Mouse (Mus musculus) heart, postnatal 4 days (tissue): ENCODE measurements at regions not wholly inside any gene's neighbourhood (a gene's known extent, or its start where the extent isn't known, plus 50 kb on each side); places are given as distances from the start of the nearest gene placed in this dataset.

Experiments used
- DNase-seq: peaks from one replicate; pipeline ENCODE4 v3.0.0; 2021

DNA sequence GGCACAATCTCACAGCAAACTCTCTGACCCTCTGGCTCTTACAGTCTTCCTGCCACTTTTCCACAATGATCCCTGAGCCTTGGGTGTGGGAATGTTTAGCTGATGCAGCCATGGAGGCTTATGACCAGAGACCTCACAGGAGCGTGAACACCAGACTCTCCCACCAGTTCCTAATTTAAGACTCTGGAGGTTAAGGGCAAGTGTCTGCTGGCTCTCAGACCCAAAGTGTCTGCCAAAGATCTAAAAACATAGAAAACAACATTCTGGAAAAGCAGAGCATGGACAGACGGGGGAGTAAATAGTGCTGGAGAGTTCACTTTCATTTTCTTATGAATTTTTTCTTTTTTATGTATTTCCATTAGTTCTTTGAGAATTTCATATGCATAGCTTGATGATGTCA is 440.7 kb downstream of the Adam3 start:
- no peak for DNase-seq

DNA sequence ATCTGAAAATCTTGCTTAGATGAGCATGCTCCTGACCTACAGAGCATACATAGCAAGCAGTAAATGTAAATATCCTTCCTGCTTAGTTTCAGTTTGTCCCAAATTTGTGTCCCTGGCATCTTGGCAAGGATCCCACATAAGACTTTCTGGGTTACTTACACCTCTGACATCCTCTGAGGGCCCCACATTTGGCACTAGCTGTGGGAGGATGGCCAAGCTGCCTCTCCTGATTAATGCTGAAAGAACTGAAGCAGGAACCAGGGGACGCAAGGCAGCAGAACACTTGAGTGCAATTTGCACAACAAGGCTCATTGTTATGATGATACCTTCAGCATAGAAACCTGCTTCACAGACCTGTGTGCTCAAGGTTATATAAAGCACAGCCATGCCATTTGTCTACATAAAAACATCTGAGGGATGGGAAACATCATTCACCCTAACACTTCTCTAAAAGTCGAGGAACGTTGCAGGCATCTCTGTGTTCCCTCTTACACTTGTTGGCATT is 441.7 kb downstream of the Adam3 start:
- no peak for DNase-seq

DNA sequence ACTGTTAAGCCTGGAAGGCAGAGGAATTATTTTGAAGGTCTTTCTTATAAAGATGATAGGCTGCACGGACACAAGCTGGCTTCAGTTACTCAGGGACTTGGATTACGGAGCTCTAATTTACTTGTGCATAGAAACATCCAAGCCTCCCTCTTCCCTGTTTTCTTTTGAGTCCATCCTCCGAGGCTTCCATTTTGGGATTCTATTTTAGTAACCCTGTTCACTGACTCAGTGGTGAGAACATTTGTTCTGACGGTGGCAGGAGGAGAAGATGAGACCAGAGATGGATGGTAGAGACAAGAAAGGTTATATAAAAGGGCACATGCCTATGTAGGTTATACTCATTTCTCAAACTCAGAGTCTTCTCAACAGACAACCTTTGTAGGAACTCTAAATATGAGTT is 445.4 kb downstream of the Adam3 start:
- DNase-seq = no peak

DNA sequence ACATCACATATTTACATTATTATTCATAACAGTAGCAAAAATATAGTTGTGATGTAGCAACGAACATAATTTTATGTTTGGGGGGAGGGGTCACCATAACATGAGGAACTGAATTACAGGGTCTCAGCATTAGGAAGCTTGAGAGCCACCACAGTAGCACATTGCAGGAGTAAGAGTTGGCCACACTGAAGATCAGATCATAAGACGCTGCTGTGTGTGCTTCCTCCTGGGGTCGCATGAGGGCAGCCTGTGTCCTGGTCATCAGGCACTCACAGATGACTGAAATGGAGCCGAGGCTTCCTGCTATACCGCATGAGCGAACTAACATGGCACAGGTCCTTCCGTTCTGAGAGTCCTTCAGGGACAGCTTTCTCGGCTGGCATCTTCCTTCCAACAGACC is 447.3 kb downstream of the Adam3 start:
- peak; percentile 14 for DNase-seq

DNA sequence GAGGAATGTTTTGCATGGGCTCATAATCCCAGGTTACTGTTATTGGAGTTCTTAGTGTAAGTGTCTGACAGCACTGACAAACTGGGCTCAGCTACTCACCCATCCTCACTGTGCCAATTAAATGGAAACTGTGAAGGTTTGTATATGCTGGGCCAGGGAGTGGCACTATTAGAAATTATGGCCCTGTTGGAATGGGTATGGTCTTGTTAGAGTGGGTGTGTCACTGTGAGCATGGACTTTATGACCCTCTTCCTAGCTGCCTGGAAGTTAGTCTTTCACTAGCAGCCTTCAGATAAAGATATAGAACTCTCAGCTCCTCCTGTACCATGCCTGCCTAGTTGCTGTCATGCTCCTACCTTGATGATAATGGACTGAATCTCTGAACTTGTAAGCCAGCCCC is 464.3 kb downstream of the Adam3 start:
- DNase-seq = no peak

DNA sequence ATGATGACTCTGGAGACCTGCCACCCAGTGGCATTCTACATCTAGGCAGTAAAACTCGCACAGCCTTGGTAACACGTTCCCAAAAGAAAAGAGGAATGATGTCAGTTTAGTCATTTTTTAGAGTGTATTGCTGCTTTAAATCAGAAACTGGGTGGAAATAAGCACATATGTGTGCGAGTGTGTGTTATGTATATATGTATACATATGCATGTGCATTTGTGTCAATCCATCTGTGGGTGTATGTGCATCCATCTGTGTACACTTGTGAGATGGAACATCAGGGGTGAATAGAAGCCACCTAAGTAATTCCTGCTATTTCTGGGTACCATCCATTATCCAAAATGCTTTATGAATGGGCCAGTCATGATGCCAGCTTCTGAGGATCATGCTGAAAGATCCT is 467.0 kb downstream of the Adam3 start:
- no peak for DNase-seq

DNA sequence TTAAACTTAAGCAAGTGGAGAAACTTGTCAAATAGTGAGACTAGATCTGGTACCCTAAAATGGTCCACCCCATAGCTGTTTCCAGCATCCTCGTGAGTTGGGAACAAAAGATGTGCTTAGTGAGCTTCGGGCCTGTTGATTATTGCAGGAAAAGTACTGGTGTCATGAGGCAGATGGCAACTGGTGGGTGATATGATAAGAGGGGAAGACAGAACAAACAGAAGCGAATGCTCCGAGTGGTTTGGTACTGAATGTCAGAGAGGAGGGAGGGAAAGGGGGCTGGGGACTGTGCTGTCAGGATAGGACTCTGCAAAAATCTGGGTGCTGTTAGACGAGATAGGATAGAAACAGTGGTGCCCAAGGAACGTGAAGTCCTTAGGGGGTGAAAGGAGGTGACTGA is 483.4 kb downstream of the Adam3 start:
- DNase-seq = no peak

DNA sequence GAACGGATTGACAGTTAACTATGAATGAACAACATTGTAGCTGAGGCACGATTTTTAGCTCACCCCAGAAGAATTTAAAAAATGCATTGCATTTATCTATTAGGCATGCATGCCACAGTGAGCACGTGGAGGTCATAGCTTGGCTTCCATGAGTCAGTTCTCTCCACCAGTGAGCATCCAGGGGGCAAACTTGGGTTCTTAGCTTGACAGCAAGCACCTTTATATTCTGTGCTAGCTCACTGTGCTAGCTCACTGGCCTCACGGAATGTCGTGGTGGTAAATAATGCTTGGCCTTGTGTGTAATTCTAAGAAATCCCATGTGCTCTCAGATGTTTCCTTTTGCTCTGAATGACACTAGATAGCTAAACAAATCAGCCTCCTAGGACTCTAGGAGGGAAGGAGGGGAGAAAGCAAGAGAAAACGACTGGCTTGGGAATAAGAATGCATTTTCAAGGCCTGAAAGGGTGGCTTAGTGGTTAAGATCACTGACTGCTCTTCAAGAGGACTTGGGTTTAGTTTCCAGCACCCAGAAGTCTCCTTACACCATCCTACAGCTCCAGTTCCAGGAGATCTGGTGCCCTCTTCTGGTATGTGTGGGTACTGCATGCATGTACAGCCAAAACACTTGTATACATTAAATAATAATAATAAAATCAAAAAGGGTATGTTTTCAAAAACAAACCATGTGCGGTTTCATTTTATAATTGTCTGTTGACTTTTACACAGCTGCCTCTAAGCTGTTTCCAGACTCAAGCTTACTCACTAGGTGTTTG is 485.3 kb downstream of the Adam3 start:
- no peak for DNase-seq

DNA sequence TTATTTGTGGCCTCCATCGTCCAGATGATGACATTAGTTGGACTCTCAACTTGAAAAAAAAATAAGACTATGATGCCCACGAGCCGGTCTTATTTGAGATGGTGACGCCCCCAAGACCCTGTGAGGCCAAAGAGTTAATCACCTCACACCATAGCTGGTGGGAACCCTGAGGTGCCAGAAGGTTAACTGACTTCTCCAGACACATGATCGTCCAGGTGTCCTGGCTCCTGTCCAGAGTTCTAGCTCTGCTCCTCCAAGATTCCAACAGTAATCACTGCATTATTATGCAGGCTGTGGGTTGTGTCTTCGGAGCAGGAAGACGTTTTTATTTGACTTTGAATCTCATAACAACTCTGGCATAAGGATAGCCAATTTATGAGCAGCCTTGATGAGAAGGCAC is 490.7 kb downstream of the Adam3 start:
- DNase-seq = no peak

DNA sequence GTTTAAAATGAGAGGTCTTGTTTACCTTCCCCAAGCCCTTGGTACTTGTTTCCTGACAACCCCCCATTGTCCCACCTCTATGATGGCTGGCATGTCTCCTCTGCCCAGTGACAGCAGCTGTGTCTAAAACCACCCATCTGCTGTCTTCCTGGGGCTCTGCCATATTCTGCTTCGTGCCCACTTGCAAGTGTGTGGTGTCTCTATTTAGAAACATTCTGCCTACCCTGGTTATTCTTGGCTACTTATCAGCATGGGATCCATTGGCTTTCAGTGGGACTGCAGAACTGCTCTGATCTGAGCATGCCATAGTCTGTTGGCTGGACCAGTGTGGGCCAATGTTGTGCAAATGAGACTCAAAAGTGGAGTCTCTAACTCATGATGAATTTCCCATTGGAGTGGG is 497.5 kb downstream of the Adam3 start:
- DNase-seq = no peak

DNA sequence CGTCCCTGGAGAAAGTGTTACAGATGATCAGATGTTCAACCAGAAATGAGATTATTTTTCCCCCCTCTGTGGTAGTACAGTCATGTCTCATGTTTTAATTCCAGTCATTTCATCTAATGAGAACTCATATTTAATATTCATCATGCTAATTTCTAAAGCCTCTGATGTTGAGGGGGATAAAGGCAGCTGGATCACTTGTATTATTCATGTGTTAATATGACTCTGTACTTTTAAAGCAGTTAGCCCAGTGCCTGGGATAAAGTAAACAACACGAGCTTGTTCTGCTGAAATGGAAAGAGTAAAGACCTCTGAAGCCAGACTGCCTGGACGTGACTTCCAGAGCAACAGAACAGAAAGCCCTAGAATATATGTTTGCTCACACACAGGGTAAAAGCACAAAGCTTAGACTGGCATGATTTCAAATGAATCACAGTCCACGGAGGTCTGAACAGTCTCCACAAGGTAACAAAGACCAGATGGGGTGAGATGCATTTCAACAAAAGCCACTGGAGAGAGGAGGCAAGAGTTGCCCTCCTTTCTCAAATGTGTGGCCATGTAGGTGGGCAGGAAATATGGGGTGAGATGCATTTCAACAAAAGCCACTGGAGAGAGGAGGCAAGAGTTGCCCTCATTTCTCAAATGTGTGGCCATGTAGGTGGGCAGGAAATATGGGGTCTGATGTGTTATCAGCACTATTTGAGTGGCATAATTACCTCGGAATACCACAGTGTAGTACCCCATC is 498.1 kb downstream of the Adam3 start:
- no peak for DNase-seq

DNA sequence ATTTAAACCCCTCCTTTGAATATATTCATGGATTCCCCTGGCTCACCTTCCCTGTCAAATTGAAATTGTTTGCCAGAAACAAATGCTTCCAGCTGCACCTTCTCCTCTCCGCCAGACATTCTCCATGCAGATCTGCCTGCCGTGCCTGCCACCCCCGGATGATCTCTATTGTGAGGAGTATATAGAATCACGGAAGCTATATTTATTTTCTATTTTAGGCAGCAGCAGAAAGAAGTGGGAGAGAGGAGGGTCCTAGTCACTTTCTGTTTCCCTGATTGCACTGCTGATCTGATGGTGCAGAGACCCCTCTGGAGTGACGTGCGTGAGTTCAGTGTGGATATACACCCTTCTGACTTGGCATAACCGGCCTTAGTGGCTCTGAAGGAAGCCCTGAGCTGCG is 505.4 kb downstream of the Adam3 start:
- no peak for DNase-seq

DNA sequence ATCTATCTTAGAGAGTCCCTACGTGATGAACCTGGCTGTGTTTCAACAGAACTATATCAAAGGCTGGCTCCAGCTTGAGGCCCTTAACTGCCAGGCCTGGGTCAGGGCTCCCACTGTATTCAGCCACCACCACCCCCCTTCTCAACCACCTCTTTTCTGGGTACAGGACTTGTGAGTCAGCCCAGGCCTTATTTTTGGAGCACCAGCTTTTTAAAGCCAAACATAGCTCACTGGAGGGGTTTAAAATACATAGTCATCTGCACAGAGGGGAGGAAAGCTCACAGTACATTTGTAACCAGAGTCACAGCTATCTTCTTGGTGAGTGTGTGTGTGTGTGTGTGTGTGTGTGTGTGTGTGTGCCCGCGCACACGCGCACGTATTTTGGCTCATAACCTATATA is 509.0 kb downstream of the Adam3 start:
- DNase-seq = no peak

DNA sequence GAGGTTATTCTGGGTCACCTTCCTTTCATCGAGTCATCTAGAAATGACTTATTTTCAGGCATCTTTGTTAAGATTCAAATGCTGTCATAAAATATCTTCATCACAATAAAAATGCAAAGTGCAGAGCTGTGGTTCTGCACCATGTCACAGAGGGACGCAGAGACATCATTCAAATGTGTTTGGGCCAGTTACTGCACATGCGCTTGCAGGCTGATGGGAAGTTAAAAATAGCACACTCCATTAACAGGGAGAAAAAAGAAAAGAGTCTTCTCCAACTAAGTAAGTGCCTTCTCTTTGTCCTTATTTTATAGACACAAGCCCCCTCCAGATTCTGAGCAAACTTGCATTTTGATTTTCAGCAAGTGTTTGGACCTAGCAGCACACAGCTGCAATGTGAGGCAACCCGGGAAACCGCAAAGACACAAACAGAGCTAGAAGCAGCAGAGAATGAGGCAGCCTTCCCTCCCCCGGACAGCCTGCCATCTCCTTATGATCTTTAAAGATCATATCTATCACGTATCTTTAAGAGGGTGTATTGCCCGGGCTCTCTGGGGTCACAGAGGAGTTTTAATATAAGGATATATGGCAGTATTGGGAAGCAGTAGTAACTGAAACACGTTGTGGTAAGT is 510.0 kb downstream of the Adam3 start:
- DNase-seq = no peak

DNA sequence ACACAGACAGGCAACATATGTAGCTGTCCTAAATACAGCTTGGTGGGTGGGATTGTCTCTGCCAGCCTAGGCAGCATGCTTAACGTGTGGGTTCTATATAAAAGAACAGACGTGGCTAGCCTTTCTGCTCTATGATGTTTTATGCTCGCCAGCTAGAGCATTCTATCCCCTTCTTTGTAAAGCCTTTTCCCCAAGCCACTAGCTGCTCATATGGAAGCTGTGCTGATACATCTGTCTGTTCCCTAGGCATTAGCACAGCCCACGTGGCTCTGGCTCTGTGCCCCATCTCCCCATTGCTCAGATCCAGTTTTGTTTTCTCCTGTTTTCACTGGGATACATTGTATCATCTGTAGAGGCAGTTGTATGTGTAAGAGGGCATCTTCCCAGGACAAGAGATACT is 511.3 kb downstream of the Adam3 start:
- no peak for DNase-seq

DNA sequence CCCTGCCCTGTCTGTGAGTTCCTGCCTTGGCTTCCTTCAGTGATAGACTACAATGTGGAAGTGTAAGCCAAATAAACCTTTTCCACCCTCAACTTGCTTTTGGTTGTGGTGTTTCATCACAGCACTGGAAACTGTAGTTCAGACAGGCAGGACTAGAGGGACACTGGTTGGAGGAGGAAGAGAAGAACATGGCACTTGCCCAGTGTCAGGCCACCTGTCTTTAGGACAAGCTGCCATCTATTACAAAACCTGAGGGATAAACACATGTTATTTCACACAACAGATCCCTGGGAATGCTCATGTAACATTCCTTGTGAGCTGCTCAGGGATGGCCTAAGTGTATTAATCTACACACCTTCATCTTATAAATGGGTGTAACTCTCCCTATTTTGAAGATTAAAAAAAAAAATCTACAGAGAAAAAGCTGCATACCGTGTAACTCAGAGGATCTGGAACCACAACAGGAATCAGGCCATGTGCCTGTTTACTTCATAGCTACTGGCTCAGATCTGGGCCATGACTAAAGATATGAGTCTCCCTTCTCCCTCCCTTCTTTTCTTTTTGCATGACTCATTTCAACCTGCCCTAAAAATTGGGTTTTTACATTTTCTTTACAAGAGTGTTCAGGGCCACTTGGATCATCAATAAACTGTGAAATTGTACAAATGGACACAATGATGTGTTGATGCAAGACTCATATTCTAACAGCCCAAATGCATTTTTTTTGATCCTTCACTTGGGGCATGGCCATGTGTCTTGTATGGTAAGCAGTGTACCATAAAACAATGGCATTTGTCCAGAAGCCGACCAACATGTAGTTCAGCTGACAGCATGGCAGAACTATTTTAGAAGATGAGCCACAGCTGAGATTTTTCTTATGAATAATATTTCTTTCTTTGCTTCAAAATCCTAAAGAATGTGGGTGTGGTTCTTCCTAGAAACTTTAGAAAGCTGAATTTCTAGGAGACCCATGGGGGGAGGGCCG is 513.1 kb downstream of the Adam3 start:
- no peak for DNase-seq

DNA sequence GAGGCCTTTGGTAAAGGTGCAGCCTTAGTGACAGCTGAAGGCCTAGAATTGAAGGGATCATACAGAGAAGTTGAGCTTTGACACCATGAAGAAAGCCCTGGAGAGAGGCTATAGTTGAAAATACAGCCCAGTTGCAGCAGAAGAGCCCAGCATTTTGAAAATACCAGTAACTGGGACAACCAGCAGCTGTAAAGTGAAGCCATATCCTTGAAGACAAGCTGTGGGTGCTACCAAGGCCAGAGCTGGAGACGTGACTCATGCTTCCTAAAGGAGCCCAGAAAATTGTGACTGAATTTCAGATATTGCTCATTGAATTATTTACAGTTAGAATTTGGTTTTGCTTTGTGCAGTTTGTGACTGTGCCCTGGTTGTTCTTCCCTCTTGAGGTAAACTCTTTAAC is 514.6 kb downstream of the Adam3 start:
- no peak for DNase-seq
